Mouse (Mus musculus) hindbrain, embryonic 12.5 days (tissue): ENCODE data around the gene 4930452B06Rik. TPM values are rescaled to one million over a fixed set of nuclear protein-coding genes. Genes with fewer than 3 reads are reported as not detected.

Source experiments
- ATAC-seq: fragments of 200-750 bp; cut with Nextera tagmentation; 2 replicates; pipeline ENCODE4 v1.8.0; 2017; ENCODE audit warnings: moderate TSS enrichment; ENCODE audit not compliant: low FRiP score
- H3K27ac ChIP-seq: fragments of 300-500 bp; sonication (generic); 2 replicates; pipeline ENCODE4 v1.5.1; 2016; ENCODE audit warnings: mild to moderate bottlenecking
- H3K27me3 ChIP-seq: fragments of 300-500 bp; sonication (generic); 2 replicates; pipeline ENCODE4 v1.6.1; 2016; ENCODE audit warnings: mild to moderate bottlenecking
- H3K36me3 ChIP-seq: fragments of 300-500 bp; sonication (generic); 2 replicates; pipeline ENCODE4 v1.6.1; 2016; ENCODE audit warnings: mild to moderate bottlenecking
- H3K4me1 ChIP-seq: fragments of 300-500 bp; sonication (generic); 2 replicates; pipeline ENCODE4 v1.6.1; 2016
- H3K4me2 ChIP-seq: fragments of 300-500 bp; sonication (generic); replicated peaks from 2 replicates; pipeline ENCODE4 v1.6.1; 2016; ENCODE audit warnings: mild to moderate bottlenecking
- H3K4me3 ChIP-seq: fragments of 300-500 bp; sonication (generic); 2 replicates; pipeline ENCODE4 v1.5.1; 2016; ENCODE audit warnings: mild to moderate bottlenecking
- H3K9ac ChIP-seq: fragments of 300-500 bp; sonication (generic); 2 replicates; pipeline ENCODE4 v1.6.1; 2016; ENCODE audit warnings: mild to moderate bottlenecking, moderate library complexity
- H3K9me3 ChIP-seq: fragments of 300-500 bp; sonication (generic); replicated peaks from 2 replicates; pipeline ENCODE4 v1.6.1; 2016; ENCODE audit warnings: mild to moderate bottlenecking
- WGBS: fragments of 180-500 bp; shearing (Covaris S2); methylation state at CpG from one replicate; pipeline ENCODE4 v1.1.7; 2016; 5-methylcytosine and 5-hydroxymethylcytosine counted together
- polyA plus RNA-seq: library from polyadenylated mRNA; unstranded; fragments of >200 nt; fragmentation: Nextera tagmentation; extraction: Ambion mirVana; gene quantifications from 2 replicates; pipeline ENCODE4 v1.2.1, GENCODE M21; 2016

The 4930452B06Rik gene
- 7.7 and 9.1 TPM in 2 replicates for polyA plus RNA-seq

- Histone ChIP-seq H3K4me1 (no peaks in the 10 kb centered on the region; the same call in 1 of the 2 replicates), H3K36me3 (no peaks in the 10 kb centered on the region), H3K9ac (peak within 1 kb of the TSS; percentile 77), H3K27me3 (no peaks in the 10 kb centered on the region), H3K9me3 (no peaks in the 10 kb centered on the region), H3K4me2 (peak within 1 kb of the TSS; percentile 68), H3K4me3 (peak within 1 kb of the TSS; percentile 74), H3K27ac (peak within 1 kb of the TSS; percentile 0; the same call in 1 of the 2 replicates)
- 1% methylated on average over 45 of the region's 45 CpGs for WGBS
- peak; percentile 99 for ATAC-seq
Observed at GRCm38 (mm10) chr14:8665636-8666411, at the start of gene 4930452B06Rik. Gene 4930452B06Rik, minus strand, starts transcription at chr14:8666240.

GRCm38 (mm10) chr14:8712674-8713073 lies 46.6 kb upstream of the 4930452B06Rik start:
- Histone ChIP-seq H3K27me3 (no peaks in the 10 kb centered on the region), H3K4me2 (no peak overlapping the region), H3K36me3 (no peaks in the 10 kb centered on the region), H3K9me3 (no peaks in the 10 kb centered on the region), H3K9ac (no peak overlapping the region), H3K4me3 (no peak overlapping the region), H3K27ac (no peak overlapping the region), H3K4me1 (no peaks in the 10 kb centered on the region)
- ATAC-seq = no peak
- WGBS = 76% methylated on average over 4 of the region's 4 CpGs

- 16% methylated on average over 1 of the region's 1 CpGs for WGBS
- Histone ChIP-seq H3K27ac (no peak overlapping the region), H3K4me2 (no peak overlapping the region), H3K9me3 (no peaks in the 10 kb centered on the region), H3K4me3 (no peak overlapping the region), H3K36me3 (no peaks in the 10 kb centered on the region), H3K9ac (no peak overlapping the region), H3K4me1 (no peaks in the 10 kb centered on the region), H3K27me3 (no peaks in the 10 kb centered on the region)
- no peak for ATAC-seq
Observed at GRCm38 (mm10) chr14:8689451-8689850, 23.4 kb upstream of the 4930452B06Rik start.

GRCm38 (mm10) chr14:8688462-8688861 lies 22.4 kb upstream of the 4930452B06Rik start:
- H3K4me1 ChIP-seq = no peaks in the 10 kb centered on the region
- no peak overlapping the region for H3K27ac ChIP-seq
- H3K4me2 ChIP-seq = no peak overlapping the region
- 71% methylated on average over 1 of the region's 1 CpGs for WGBS
- no peaks in the 10 kb centered on the region for H3K9me3 ChIP-seq
- ATAC-seq = no peak
- H3K4me3 ChIP-seq = no peak overlapping the region
- H3K27me3 ChIP-seq = no peaks in the 10 kb centered on the region
- no peaks in the 10 kb centered on the region for H3K36me3 ChIP-seq
- H3K9ac ChIP-seq = no peak overlapping the region

- no peaks in the 10 kb centered on the region for H3K27me3 ChIP-seq
- H3K4me1 ChIP-seq = no peaks in the 10 kb centered on the region
- no peaks in the 10 kb centered on the region for H3K36me3 ChIP-seq
- ATAC-seq = no peak
- no peak overlapping the region for H3K9ac ChIP-seq
- H3K4me3 ChIP-seq = no peak overlapping the region
- no peak overlapping the region for H3K27ac ChIP-seq
- 87% methylated on average over 1 of the region's 1 CpGs for WGBS
- H3K9me3 ChIP-seq = no peaks in the 10 kb centered on the region
- H3K4me2 ChIP-seq = no peak overlapping the region
Observed at GRCm38 (mm10) chr14:8686185-8686584, 20.1 kb upstream of the 4930452B06Rik start.

GRCm38 (mm10) chr14:8679896-8680295 lies 13.9 kb upstream of the 4930452B06Rik start:
- no peak overlapping the region for H3K27ac ChIP-seq
- no peak overlapping the region for H3K4me3 ChIP-seq
- no peaks in the 10 kb centered on the region for H3K27me3 ChIP-seq
- no peak for ATAC-seq
- H3K9me3 ChIP-seq = no peaks in the 10 kb centered on the region
- no peaks in the 10 kb centered on the region for H3K36me3 ChIP-seq
- H3K9ac ChIP-seq = no peak overlapping the region
- H3K4me1 ChIP-seq = no peaks in the 10 kb centered on the region
- H3K4me2 ChIP-seq = no peak overlapping the region
- 91% methylated on average over 4 of the region's 4 CpGs for WGBS

- Histone ChIP-seq H3K9me3 (no peaks in the 10 kb centered on the region), H3K36me3 (no peaks in the 10 kb centered on the region), H3K4me3 (no peak overlapping the region), H3K27me3 (no peaks in the 10 kb centered on the region), H3K4me1 (no peaks in the 10 kb centered on the region), H3K4me2 (no peak overlapping the region), H3K27ac (no peak overlapping the region), H3K9ac (no peak overlapping the region)
- ATAC-seq = no peak
Observed at GRCm38 (mm10) chr14:8660359-8660758, 5.7 kb downstream of the 4930452B06Rik start.

GRCm38 (mm10) chr14:8641650-8642279 lies 24.3 kb downstream of the 4930452B06Rik start:
- no peak overlapping the region for H3K9ac ChIP-seq
- H3K27ac ChIP-seq = no peak overlapping the region
- 68% methylated on average over 9 of the region's 9 CpGs for WGBS
- ATAC-seq = no peak
- H3K9me3 ChIP-seq = no peaks in the 10 kb centered on the region
- H3K4me2 ChIP-seq = no peak overlapping the region
- no peaks in the 10 kb centered on the region for H3K4me1 ChIP-seq
- H3K4me3 ChIP-seq = no peak overlapping the region
- no peaks in the 10 kb centered on the region for H3K36me3 ChIP-seq
- no peaks in the 10 kb centered on the region for H3K27me3 ChIP-seq

GRCm38 (mm10) chr14:8632211-8632610 lies 33.8 kb downstream of the 4930452B06Rik start:
- Histone ChIP-seq H3K4me2 (no peak overlapping the region), H3K4me3 (no peak overlapping the region), H3K36me3 (no peaks in the 10 kb centered on the region), H3K27ac (no peak overlapping the region), H3K9ac (no peak overlapping the region), H3K9me3 (no peaks in the 10 kb centered on the region), H3K27me3 (no peaks in the 10 kb centered on the region), H3K4me1 (no peaks in the 10 kb centered on the region)
- WGBS = 86% methylated on average over 6 of the region's 6 CpGs
- no peak for ATAC-seq

GRCm38 (mm10) chr14:8628406-8628805 lies 37.6 kb downstream of the 4930452B06Rik start:
- ATAC-seq = no peak
- no peak overlapping the region for H3K4me2 ChIP-seq
- no peaks in the 10 kb centered on the region for H3K9me3 ChIP-seq
- H3K4me3 ChIP-seq = no peak overlapping the region
- H3K4me1 ChIP-seq = no peaks in the 10 kb centered on the region
- no peaks in the 10 kb centered on the region for H3K27me3 ChIP-seq
- no peak overlapping the region for H3K9ac ChIP-seq
- no peaks in the 10 kb centered on the region for H3K36me3 ChIP-seq
- WGBS = 91% methylated on average over 5 of the region's 5 CpGs
- no peak overlapping the region for H3K27ac ChIP-seq

- no peak for ATAC-seq
- H3K4me2 ChIP-seq = no peak overlapping the region
- H3K36me3 ChIP-seq = no peaks in the 10 kb centered on the region
- no peaks in the 10 kb centered on the region for H3K9me3 ChIP-seq
- H3K4me1 ChIP-seq = no peaks in the 10 kb centered on the region
- H3K9ac ChIP-seq = no peak overlapping the region
- no peaks in the 10 kb centered on the region for H3K27me3 ChIP-seq
- H3K27ac ChIP-seq = no peak overlapping the region
- 88% methylated on average over 4 of the region's 4 CpGs for WGBS
- H3K4me3 ChIP-seq = no peak overlapping the region
Observed at GRCm38 (mm10) chr14:8627481-8627880, 38.6 kb downstream of the 4930452B06Rik start.

- Histone ChIP-seq H3K4me1 (no peaks in the 10 kb centered on the region), H3K36me3 (no peaks in the 10 kb centered on the region), H3K27ac (no peak overlapping the region), H3K4me3 (no peak overlapping the region), H3K9ac (no peak overlapping the region), H3K4me2 (no peak overlapping the region), H3K27me3 (no peaks in the 10 kb centered on the region), H3K9me3 (no peaks in the 10 kb centered on the region)
- ATAC-seq = no peak
- WGBS = 65% methylated on average over 6 of the region's 6 CpGs
Observed at GRCm38 (mm10) chr14:8621164-8621563, 44.9 kb downstream of the 4930452B06Rik start.

GRCm38 (mm10) chr14:8620580-8620979 lies 45.5 kb downstream of the 4930452B06Rik start:
- Histone ChIP-seq H3K36me3 (no peaks in the 10 kb centered on the region), H3K27ac (no peak overlapping the region), H3K9me3 (no peaks in the 10 kb centered on the region), H3K4me3 (no peak overlapping the region), H3K4me1 (no peaks in the 10 kb centered on the region), H3K9ac (no peak overlapping the region), H3K27me3 (no peaks in the 10 kb centered on the region), H3K4me2 (no peak overlapping the region)
- WGBS = 91% methylated on average over 5 of the region's 5 CpGs
- ATAC-seq = no peak
